Mouse (Mus musculus) lung, adult 2 months (tissue): ENCODE measurements around the gene App.

ENCODE experiments used
- CTCF ChIP-seq: fragments of 200-500 bp; IDR thresholded peaks from 2 replicates; pipeline ENCODE4 v1.5.1; 2011; ENCODE audit warnings: mild to moderate bottlenecking, low read length, control low read depth; ENCODE audit not compliant: insufficient read depth
- POLR2A ChIP-seq: fragments of 200-500 bp; IDR thresholded peaks from 2 replicates; pipeline ENCODE4 v1.6.1; 2011; ENCODE audit warnings: low read depth, mild to moderate bottlenecking, control low read depth, low read length, borderline replicate concordance; ENCODE audit errors: extremely low read depth

DNA sequence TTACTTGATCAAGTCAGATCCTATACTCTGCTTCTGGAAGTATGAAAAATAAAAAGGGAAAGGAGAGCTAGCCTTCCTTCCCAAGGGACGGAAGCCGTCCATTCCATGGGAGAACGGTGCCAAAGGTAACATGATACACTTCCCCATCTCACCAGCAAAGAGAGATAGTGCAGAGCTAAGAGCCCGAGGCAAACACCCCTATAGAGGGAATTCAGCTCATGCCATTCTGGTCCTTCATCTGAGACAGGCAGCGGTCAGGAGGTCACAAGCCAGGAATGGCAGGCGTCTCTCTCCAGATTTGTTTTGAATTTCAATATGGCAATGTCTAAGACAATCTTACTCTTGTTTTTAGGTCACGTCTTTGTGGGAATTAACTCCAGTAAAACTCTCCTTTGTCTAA lies 74.1 kb downstream of the App start:
- TF ChIP-seq CTCF (no peak), POLR2A (no peak)
